ENCODE assay signal across 10 mouse cellular contexts in genomic region chr10:80063104-80063503, GRCm38 (mm10). TPM values are rescaled to one million over a fixed set of nuclear protein-coding genes. Genes with fewer than 3 reads are reported as not detected.
DNase-seq lines count a peak whose midpoint lies in the region; ATAC-seq and TF ChIP-seq lines count a peak whose summit lies in the region.
"Had no signal": no experiment of that assay in that cellular context is flagged by ENCODE, and none has a peak within 500 bp of the region (broad histone marks: within the 10 kb centered on the region; RNA-seq: fewer than 3 reads in every experiment).

No protein-coding gene starts in this region.

- no peak overlapping the region for H3K27ac ChIP-seq in forebrain, postnatal 0 days (ENCODE audit: low read depth, low read length)
- no peak overlapping the region for H3K27ac ChIP-seq in forebrain, embryonic 16.5 days (ENCODE audit: low read length)
- no peak overlapping the region for H3K27ac ChIP-seq in lung, embryonic 16.5 days (ENCODE audit: low read length)
- H3K27ac ChIP-seq in embryonic facial prominence, embryonic 10.5 days (replicated peaks): peak overlapping the region; percentile 32; the same call in 1 of the 2 replicates
- no peak overlapping the region for H3K27ac ChIP-seq in midbrain, postnatal 0 days (ENCODE audit: low read depth, low read length)
- H3K27ac ChIP-seq in intestine, embryonic 15.5 days: no peak overlapping the region
- H3K27ac ChIP-seq in liver, postnatal 0 days (ENCODE audit: low read depth): no peak overlapping the region

- no peaks in the 10 kb centered on the region for H3K4me1 ChIP-seq in forebrain, postnatal 0 days (ENCODE audit: insufficient read depth)
- H3K4me1 ChIP-seq in forebrain, embryonic 16.5 days (replicated peaks; ENCODE audit: control insufficient read depth, insufficient read depth, low read length): no peaks in the 10 kb centered on the region
- H3K4me1 ChIP-seq in lung, embryonic 16.5 days (replicated peaks; ENCODE audit: control insufficient read depth, insufficient read depth, low read length): no peaks in the 10 kb centered on the region
- 0 out of 2 replicates have a peak, but pooled peaks cover 7% of the 10 kb centered on the region for H3K4me1 ChIP-seq in embryonic facial prominence, embryonic 10.5 days
- H3K4me1 ChIP-seq in midbrain, postnatal 0 days (ENCODE audit: insufficient read depth, low read length): no peaks in the 10 kb centered on the region
- no peaks in the 10 kb centered on the region for H3K4me1 ChIP-seq in intestine, embryonic 15.5 days (replicated peaks)
- no peaks in the 10 kb centered on the region for H3K4me1 ChIP-seq in liver, postnatal 0 days (ENCODE audit: insufficient read depth)

- H3K4me2 ChIP-seq in forebrain, postnatal 0 days (ENCODE audit: low read depth): no peak overlapping the region
- no peak overlapping the region for H3K4me2 ChIP-seq in forebrain, embryonic 16.5 days (ENCODE audit: low read length)
- H3K4me2 ChIP-seq in lung, embryonic 16.5 days (ENCODE audit: low read depth, low read length): no peak overlapping the region
- no peak overlapping the region for H3K4me2 ChIP-seq in midbrain, postnatal 0 days (ENCODE audit: low read depth, low read length, poor library complexity, severe bottlenecking)
- H3K4me2 ChIP-seq in intestine, embryonic 15.5 days (replicated peaks): no peak overlapping the region
- H3K4me2 ChIP-seq in liver, postnatal 0 days (ENCODE audit: low read depth, low read length): no peak overlapping the region

- 79% methylated on average over 5 of the region's 5 CpGs for WGBS in forebrain, postnatal 0 days
- WGBS in forebrain, embryonic 16.5 days: 92% methylated on average over 5 of the region's 5 CpGs
- WGBS in lung, embryonic 16.5 days: 90% methylated on average over 5 of the region's 5 CpGs
- 90% methylated on average over 5 of the region's 5 CpGs for WGBS in embryonic facial prominence, embryonic 10.5 days
- WGBS in midbrain, postnatal 0 days: 77% methylated on average over 5 of the region's 5 CpGs
- 91% methylated on average over 5 of the region's 5 CpGs for WGBS in intestine, embryonic 15.5 days
- 96% methylated on average over 5 of the region's 5 CpGs for WGBS in liver, postnatal 0 days (ENCODE audit: insufficient replicate concordance)

- H3K27me3 ChIP-seq in forebrain, postnatal 0 days (ENCODE audit: insufficient read depth, low read length): no peaks in the 10 kb centered on the region
- no peaks in the 10 kb centered on the region for H3K27me3 ChIP-seq in forebrain, embryonic 16.5 days (replicated peaks; ENCODE audit: control insufficient read depth, insufficient read depth, low read length)
- no peaks in the 10 kb centered on the region for H3K27me3 ChIP-seq in lung, embryonic 16.5 days (ENCODE audit: control insufficient read depth, insufficient read depth, low read depth, low read length)
- H3K27me3 ChIP-seq in embryonic facial prominence, embryonic 10.5 days (replicated peaks; ENCODE audit: low read depth, poor library complexity, severe bottlenecking): no peaks in the 10 kb centered on the region
- H3K27me3 ChIP-seq in midbrain, postnatal 0 days (ENCODE audit: insufficient read depth, low read length): no peaks in the 10 kb centered on the region
- H3K27me3 ChIP-seq in intestine, embryonic 15.5 days (replicated peaks): no peaks in the 10 kb centered on the region
- no peaks in the 10 kb centered on the region for H3K27me3 ChIP-seq in liver, postnatal 0 days (ENCODE audit: insufficient read depth, low read length)

- H3K9ac ChIP-seq in forebrain, postnatal 0 days: no peak overlapping the region
- no peak overlapping the region for H3K9ac ChIP-seq in forebrain, embryonic 16.5 days (replicated peaks; ENCODE audit: low read depth, low read length)
- no peak overlapping the region for H3K9ac ChIP-seq in lung, embryonic 16.5 days (ENCODE audit: low read length)
- no peak overlapping the region for H3K9ac ChIP-seq in midbrain, postnatal 0 days (replicated peaks; ENCODE audit: low read length, poor library complexity, severe bottlenecking)
- H3K9ac ChIP-seq in intestine, embryonic 15.5 days: no peak overlapping the region
- H3K9ac ChIP-seq in liver, postnatal 0 days (replicated peaks): no peak overlapping the region

- H3K9me3 ChIP-seq in forebrain, postnatal 0 days (ENCODE audit: low read length): no peaks in the 10 kb centered on the region
- no peaks in the 10 kb centered on the region for H3K9me3 ChIP-seq in forebrain, embryonic 16.5 days (ENCODE audit: control insufficient read depth, low read length)
- H3K9me3 ChIP-seq in lung, embryonic 16.5 days (ENCODE audit: control insufficient read depth, low read length): no peaks in the 10 kb centered on the region
- no peaks in the 10 kb centered on the region for H3K9me3 ChIP-seq in embryonic facial prominence, embryonic 10.5 days
- no peaks in the 10 kb centered on the region for H3K9me3 ChIP-seq in midbrain, postnatal 0 days (ENCODE audit: low read length)
- no peaks in the 10 kb centered on the region for H3K9me3 ChIP-seq in intestine, embryonic 15.5 days
- H3K9me3 ChIP-seq in liver, postnatal 0 days (ENCODE audit: low read length): no peaks in the 10 kb centered on the region

- TF ChIP-seq EP300 in liver, postnatal 0 days (IDR thresholded peaks at IDR 0.05; ENCODE audit: low read depth): no peak

- peaks cover 60% of the 10 kb centered on the region for H3K36me3 ChIP-seq in forebrain, postnatal 0 days (ENCODE audit: insufficient read depth)
- peaks cover 12% of the 10 kb centered on the region; the same call in 1 of the 2 replicates for H3K36me3 ChIP-seq in forebrain, embryonic 16.5 days (ENCODE audit: control insufficient read depth, insufficient read depth)
- H3K36me3 ChIP-seq in lung, embryonic 16.5 days (ENCODE audit: control insufficient read depth, insufficient read depth, low read length): peaks cover 23% of the 10 kb centered on the region
- peaks cover 92% of the 10 kb centered on the region for H3K36me3 ChIP-seq in embryonic facial prominence, embryonic 10.5 days (replicated peaks)
- peaks cover 49% of the 10 kb centered on the region for H3K36me3 ChIP-seq in midbrain, postnatal 0 days (ENCODE audit: insufficient read depth, low read length)
- H3K36me3 ChIP-seq in intestine, embryonic 15.5 days: peaks cover 35% of the 10 kb centered on the region
- H3K36me3 ChIP-seq in liver, postnatal 0 days (replicated peaks; ENCODE audit: insufficient read depth, low read length): peaks cover 88% of the 10 kb centered on the region

- no peak for TF ChIP-seq CTCF in forebrain, postnatal 0 days (IDR thresholded peaks at IDR 0.05; ENCODE audit: low read depth)
- TF ChIP-seq CTCF in midbrain, postnatal 0 days (IDR thresholded peaks at IDR 0.05): no peak
- TF ChIP-seq CTCF in liver, postnatal 0 days (IDR thresholded peaks at IDR 0.05; ENCODE audit: low read depth): no peak

- ATAC-seq in forebrain, postnatal 0 days: peak; percentile 36; the same call in 1 of the 2 replicates
- ATAC-seq in forebrain, embryonic 16.5 days: no peak; the same call in 1 of the 2 replicates
- 0 out of 2 replicates have a peak, but pooled peaks have one; percentile 8 for ATAC-seq in lung, embryonic 16.5 days (ENCODE audit: low read depth)
- 0 out of 2 replicates have a peak, but pooled peaks have one; percentile 39 for ATAC-seq in midbrain, postnatal 0 days (ENCODE audit: low FRiP score)
- ATAC-seq in intestine, embryonic 15.5 days: no peak
- no peak for ATAC-seq in liver, postnatal 0 days
- ATAC-seq: intestine, embryonic 16.5 days had no signal

- H3K4me3 ChIP-seq in forebrain, postnatal 0 days (ENCODE audit: low read depth, low read length): no peak overlapping the region
- H3K4me3 ChIP-seq in forebrain, embryonic 16.5 days (replicated peaks; ENCODE audit: low read length): no peak overlapping the region
- no peak overlapping the region for H3K4me3 ChIP-seq in lung, embryonic 16.5 days (ENCODE audit: low read length)
- H3K4me3 ChIP-seq in embryonic facial prominence, embryonic 10.5 days: no peak overlapping the region; the same call in 1 of the 2 replicates
- no peak overlapping the region for H3K4me3 ChIP-seq in midbrain, postnatal 0 days (ENCODE audit: low read depth, low read length)
- H3K4me3 ChIP-seq in intestine, embryonic 15.5 days (replicated peaks): no peak overlapping the region
- no peak overlapping the region for H3K4me3 ChIP-seq in liver, postnatal 0 days (ENCODE audit: low read depth, low read length)

- DNase-seq in forebrain, postnatal 0 days: no peak
- no peak for DNase-seq in lung, postnatal 4 days
- DNase-seq in embryonic facial prominence, embryonic 10.5 days (ENCODE audit: low spot score): no peak
- DNase-seq in midbrain, postnatal 0 days (ENCODE audit: low spot score): peak; percentile 43
- no peak for DNase-seq in liver, postnatal 0 days
- DNase-seq: cerebellum, adult 9-10 months had no signal

RNA-seq across cellular contexts. Expression of gene Gpx4, which starts 16.1 kb away (rescaled TPM):
- 401 and 478 TPM in 2 replicates for total RNA-seq in forebrain, postnatal 0 days (2014; rRNA removed)
- 644 and 800 TPM in 2 replicates for polyA plus RNA-seq in forebrain, postnatal 0 days (2015; fragmentation: Nextera tagmentation; extraction: Ambion mirVana)
- polyA plus RNA-seq in forebrain, embryonic 16.5 days (2015; fragmentation: Nextera tagmentation; extraction: Ambion mirVana): 443 and 475 TPM in 2 replicates
- polyA plus RNA-seq in lung, embryonic 16.5 days (2015; fragmentation: Nextera tagmentation; extraction: Ambion mirVana): 554 and 585 TPM in 2 replicates
- polyA plus RNA-seq in embryonic facial prominence, embryonic 10.5 days (2016; fragmentation: Nextera tagmentation; extraction: Ambion mirVana): 618 and 672 TPM in 2 replicates
- total RNA-seq in midbrain, postnatal 0 days (2014; rRNA removed): 350 TPM in 2 replicates
- polyA plus RNA-seq in midbrain, postnatal 0 days (2015; fragmentation: Nextera tagmentation; extraction: Ambion mirVana): 635 and 741 TPM in 2 replicates
- polyA plus RNA-seq in intestine, embryonic 15.5 days (2015; fragmentation: Nextera tagmentation; extraction: Ambion mirVana): 712 and 771 TPM in 2 replicates
- 537 and 560 TPM in 2 replicates for polyA plus RNA-seq in liver, postnatal 0 days (2015; fragmentation: Nextera tagmentation; extraction: Ambion mirVana)

RNA-seq across cellular contexts. Expression of gene Polr2e, which starts 23.5 kb away (rescaled TPM):
- 104 and 129 TPM in 2 replicates for total RNA-seq in forebrain, postnatal 0 days (2014; rRNA removed)
- 168 and 184 TPM in 2 replicates for polyA plus RNA-seq in forebrain, postnatal 0 days (2015; fragmentation: Nextera tagmentation; extraction: Ambion mirVana)
- polyA plus RNA-seq in forebrain, embryonic 16.5 days (2015; fragmentation: Nextera tagmentation; extraction: Ambion mirVana): 173 and 178 TPM in 2 replicates
- 194 and 210 TPM in 2 replicates for polyA plus RNA-seq in lung, embryonic 16.5 days (2015; fragmentation: Nextera tagmentation; extraction: Ambion mirVana)
- polyA plus RNA-seq in embryonic facial prominence, embryonic 10.5 days (2016; fragmentation: Nextera tagmentation; extraction: Ambion mirVana): 312 and 316 TPM in 2 replicates
- 66.4 and 76.0 TPM in 2 replicates for total RNA-seq in midbrain, postnatal 0 days (2014; rRNA removed)
- polyA plus RNA-seq in midbrain, postnatal 0 days (2015; fragmentation: Nextera tagmentation; extraction: Ambion mirVana): 126 and 135 TPM in 2 replicates
- polyA plus RNA-seq in intestine, embryonic 15.5 days (2015; fragmentation: Nextera tagmentation; extraction: Ambion mirVana): 206 and 218 TPM in 2 replicates
- polyA plus RNA-seq in liver, postnatal 0 days (2015; fragmentation: Nextera tagmentation; extraction: Ambion mirVana): 57.0 and 58.3 TPM in 2 replicates

RNA-seq across cellular contexts. Expression of gene Sbno2, which starts 42.3 kb away (rescaled TPM):
- total RNA-seq in forebrain, postnatal 0 days (2014; rRNA removed): 19.2 and 24.2 TPM in 2 replicates
- 4.6 and 6.8 TPM in 2 replicates for polyA plus RNA-seq in forebrain, postnatal 0 days (2015; fragmentation: Nextera tagmentation; extraction: Ambion mirVana)
- polyA plus RNA-seq in forebrain, embryonic 16.5 days (2015; fragmentation: Nextera tagmentation; extraction: Ambion mirVana): 13.1 and 14.9 TPM in 2 replicates
- 18.7 and 19.1 TPM in 2 replicates for polyA plus RNA-seq in lung, embryonic 16.5 days (2015; fragmentation: Nextera tagmentation; extraction: Ambion mirVana)
- 16.2 and 18.2 TPM in 2 replicates for polyA plus RNA-seq in embryonic facial prominence, embryonic 10.5 days (2016; fragmentation: Nextera tagmentation; extraction: Ambion mirVana)
- 24.3 TPM in 2 replicates for total RNA-seq in midbrain, postnatal 0 days (2014; rRNA removed)
- 7.6 TPM in 2 replicates for polyA plus RNA-seq in midbrain, postnatal 0 days (2015; fragmentation: Nextera tagmentation; extraction: Ambion mirVana)
- 12.8 and 14.0 TPM in 2 replicates for polyA plus RNA-seq in intestine, embryonic 15.5 days (2015; fragmentation: Nextera tagmentation; extraction: Ambion mirVana)
- polyA plus RNA-seq in liver, postnatal 0 days (2015; fragmentation: Nextera tagmentation; extraction: Ambion mirVana): 7.4 and 8.7 TPM in 2 replicates

RNA-seq across cellular contexts. Expression of gene Arhgap45, which starts 46.7 kb away (rescaled TPM):
- total RNA-seq in forebrain, postnatal 0 days (2014; rRNA removed): 2.3 and 2.4 TPM in 2 replicates
- polyA plus RNA-seq in forebrain, postnatal 0 days (2015; fragmentation: Nextera tagmentation; extraction: Ambion mirVana): 1.2 and 1.7 TPM in 2 replicates
- polyA plus RNA-seq in forebrain, embryonic 16.5 days (2015; fragmentation: Nextera tagmentation; extraction: Ambion mirVana): 1.2 and 1.8 TPM in 2 replicates
- 18.1 and 21.8 TPM in 2 replicates for polyA plus RNA-seq in lung, embryonic 16.5 days (2015; fragmentation: Nextera tagmentation; extraction: Ambion mirVana)
- 11.2 and 11.3 TPM in 2 replicates for polyA plus RNA-seq in embryonic facial prominence, embryonic 10.5 days (2016; fragmentation: Nextera tagmentation; extraction: Ambion mirVana)
- 1.7 and 2.4 TPM in 2 replicates for total RNA-seq in midbrain, postnatal 0 days (2014; rRNA removed)
- 1.2 and 1.6 TPM in 2 replicates for polyA plus RNA-seq in midbrain, postnatal 0 days (2015; fragmentation: Nextera tagmentation; extraction: Ambion mirVana)
- 6.3 and 6.5 TPM in 2 replicates for polyA plus RNA-seq in intestine, embryonic 15.5 days (2015; fragmentation: Nextera tagmentation; extraction: Ambion mirVana)
- polyA plus RNA-seq in liver, postnatal 0 days (2015; fragmentation: Nextera tagmentation; extraction: Ambion mirVana): 12.1 and 14.2 TPM in 2 replicates

RNA-seq across cellular contexts. Expression of gene Stk11, which starts 52.5 kb away (rescaled TPM):
- total RNA-seq in forebrain, postnatal 0 days (2014; rRNA removed): 77.2 and 77.8 TPM in 2 replicates
- 13.6 and 14.8 TPM in 2 replicates for polyA plus RNA-seq in forebrain, postnatal 0 days (2015; fragmentation: Nextera tagmentation; extraction: Ambion mirVana)
- polyA plus RNA-seq in forebrain, embryonic 16.5 days (2015; fragmentation: Nextera tagmentation; extraction: Ambion mirVana): 18.0 and 19.7 TPM in 2 replicates
- 18.6 and 23.3 TPM in 2 replicates for polyA plus RNA-seq in lung, embryonic 16.5 days (2015; fragmentation: Nextera tagmentation; extraction: Ambion mirVana)
- polyA plus RNA-seq in embryonic facial prominence, embryonic 10.5 days (2016; fragmentation: Nextera tagmentation; extraction: Ambion mirVana): 16.1 and 17.5 TPM in 2 replicates
- total RNA-seq in midbrain, postnatal 0 days (2014; rRNA removed): 84.0 and 97.3 TPM in 2 replicates
- polyA plus RNA-seq in midbrain, postnatal 0 days (2015; fragmentation: Nextera tagmentation; extraction: Ambion mirVana): 12.3 and 12.4 TPM in 2 replicates
- 14.4 and 21.2 TPM in 2 replicates for polyA plus RNA-seq in intestine, embryonic 15.5 days (2015; fragmentation: Nextera tagmentation; extraction: Ambion mirVana)
- polyA plus RNA-seq in liver, postnatal 0 days (2015; fragmentation: Nextera tagmentation; extraction: Ambion mirVana): 9.1 and 11.2 TPM in 2 replicates

Comparison
In these comparisons a context has a peak if more than half of its experiments do, and no peak if none do; other contexts are left out.
1. ATAC-seq: peak in forebrain, postnatal 0 days (single experiment), lung, embryonic 16.5 days (single experiment) and midbrain, postnatal 0 days (single experiment); none in forebrain, embryonic 16.5 days (single experiment), intestine, embryonic 15.5 days (single experiment) and liver, postnatal 0 days (single experiment).